Mouse (Mus musculus): ENCODE measurements around the gene Mslnl.

- no peak for TF ChIP-seq CTCF (IDR thresholded peaks at IDR 0.05; ENCODE audit: control insufficient read depth, insufficient read depth, insufficient replicate concordance, low read depth, low read length)
- no peak for TF ChIP-seq POLR2A (IDR thresholded peaks at IDR 0.05; ENCODE audit: control insufficient read depth, low read depth, low read length)
Observed at GRCm38 (mm10) chr17:25795609-25796092, 59.8 kb downstream of the Mslnl start, which contains the start of gene AC134908.4.
